Mouse (Mus musculus): ENCODE measurements around the gene Orm3.

Orm3 gene

DNA sequence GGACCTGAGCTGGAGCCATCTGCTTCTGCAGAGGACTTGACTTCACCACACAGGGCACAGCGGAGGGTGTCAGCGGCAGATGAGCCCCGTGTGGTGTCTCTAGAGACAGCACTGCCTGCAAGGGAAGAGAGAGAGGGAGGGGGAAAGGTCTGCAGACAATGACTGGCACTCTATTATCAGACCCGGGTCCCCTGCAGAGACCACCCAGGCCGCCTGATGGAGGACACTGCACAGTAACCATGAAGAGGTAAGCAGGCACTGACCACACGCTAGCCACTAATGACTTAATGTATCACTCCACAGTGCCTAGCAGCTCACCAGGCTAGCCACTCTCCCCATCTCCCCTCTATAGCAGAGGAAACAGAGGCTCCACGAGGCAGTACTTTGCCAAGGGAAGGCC is 14.9 kb downstream of the Orm3 start:
- DNase-seq (ENCODE audit: low spot score in 2 of 2), result no peak

DNA sequence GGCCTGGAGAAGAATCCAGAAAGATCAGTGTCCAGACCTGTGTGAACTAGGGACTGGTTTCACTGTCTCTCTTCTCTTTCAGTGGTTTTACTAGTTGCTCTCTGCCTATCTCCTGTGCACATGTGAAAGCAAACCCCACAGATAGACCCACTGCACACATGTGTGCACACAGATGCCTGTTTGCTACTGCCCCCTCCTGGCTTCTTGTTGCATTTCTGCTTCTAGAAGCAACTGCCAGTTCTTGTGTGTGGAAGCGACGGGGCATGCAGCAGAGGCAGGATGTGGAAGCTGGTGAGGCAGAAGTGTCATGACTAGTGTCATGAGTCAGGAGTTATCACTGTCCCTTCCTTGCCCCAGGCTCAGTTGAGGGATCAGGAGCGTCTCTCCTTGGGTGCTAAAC is 15.9 kb downstream of the Orm3 start:
- peak in 1 of 2 experiments; percentile 70 for DNase-seq (ENCODE audit: low spot score in 2 of 2)

GRCm38 (mm10) chr4:63373404-63373803 is 17.4 kb downstream of the Orm3 start:
- DNase-seq (ENCODE audit: low spot score in 2 of 2), result no peak

DNA sequence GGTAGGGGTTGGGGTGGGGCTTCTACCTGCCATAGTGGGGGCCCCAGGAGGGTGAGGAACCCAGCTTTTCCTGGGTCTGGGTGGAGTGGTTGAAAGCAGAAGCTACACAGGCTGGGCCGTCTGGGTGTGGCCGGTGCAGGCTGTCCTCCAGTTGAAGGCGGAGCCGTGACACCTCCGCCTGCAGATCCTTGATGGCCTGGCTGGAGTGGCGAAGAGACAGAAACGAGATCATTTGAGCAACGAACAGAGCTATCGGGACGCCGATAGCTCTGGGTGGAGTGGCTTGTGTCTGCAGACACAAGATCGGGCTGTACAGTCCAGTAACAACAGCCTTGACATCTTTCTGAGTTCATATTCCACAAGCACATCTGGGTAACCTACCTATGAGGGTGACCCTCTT is 18.4 kb downstream of the Orm3 start:
- peak; percentile 46 to 55 for DNase-seq (ENCODE audit: low spot score in 2 of 2)

DNA sequence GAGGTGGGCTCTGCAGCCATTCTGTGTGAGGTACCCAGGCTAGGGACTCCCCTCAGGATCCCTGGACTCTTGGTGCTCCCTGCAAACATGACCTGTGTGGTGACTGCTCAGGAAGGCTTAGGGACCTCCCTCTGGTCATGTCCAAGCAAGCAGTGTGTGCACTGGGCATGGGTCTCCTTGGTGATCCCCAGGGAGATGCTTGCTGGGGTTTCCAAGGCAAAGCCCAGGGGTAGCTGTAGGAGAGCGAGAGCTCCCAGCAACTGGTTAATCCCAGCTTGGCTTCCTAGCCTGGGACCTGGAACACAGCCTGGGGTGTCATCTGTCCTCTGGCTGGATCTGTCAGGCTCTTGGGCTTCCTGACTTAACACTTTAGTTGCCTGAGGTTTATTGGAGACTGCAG is 19.4 kb downstream of the Orm3 start:
- no peak for DNase-seq (ENCODE audit: low spot score in 2 of 2)

GRCm38 (mm10) chr4:63377483-63377882 is 21.5 kb downstream of the Orm3 start:
- DNase-seq (ENCODE audit: low spot score in 2 of 2), result no peak

DNA sequence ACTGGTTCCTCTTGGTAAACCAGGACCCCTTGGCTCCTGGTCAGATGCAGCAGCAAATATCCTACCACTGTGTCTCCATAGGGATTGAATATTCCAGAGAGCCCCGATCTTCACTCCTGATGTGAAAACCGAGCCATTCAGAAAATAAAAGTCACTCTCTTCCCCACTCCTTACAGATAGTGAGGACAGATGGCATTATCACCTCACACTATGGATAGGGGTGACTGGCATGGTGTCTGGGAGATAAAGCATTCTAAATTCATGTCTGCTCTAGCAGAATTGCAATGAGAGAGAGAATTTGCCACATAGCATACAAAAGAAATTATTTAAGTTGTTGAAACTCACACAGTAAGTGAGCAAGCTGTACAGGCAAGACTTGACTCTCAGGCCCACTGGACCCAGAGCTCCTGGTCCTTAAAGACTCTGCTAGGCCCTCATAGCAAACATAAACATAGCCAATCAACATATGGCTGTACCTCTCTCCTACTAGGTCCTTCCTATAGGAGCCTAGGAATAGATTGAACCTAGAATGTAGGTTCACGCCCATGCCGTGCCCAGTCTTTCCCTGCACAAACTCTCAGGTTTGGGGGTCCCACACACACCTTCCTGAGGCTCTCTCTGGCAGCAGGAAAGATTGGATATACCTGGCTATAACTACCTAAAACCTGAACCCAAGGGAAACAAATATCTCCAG is 26.9 kb downstream of the Orm3 start:
- no peak for DNase-seq (ENCODE audit: low spot score in 2 of 2)

DNA sequence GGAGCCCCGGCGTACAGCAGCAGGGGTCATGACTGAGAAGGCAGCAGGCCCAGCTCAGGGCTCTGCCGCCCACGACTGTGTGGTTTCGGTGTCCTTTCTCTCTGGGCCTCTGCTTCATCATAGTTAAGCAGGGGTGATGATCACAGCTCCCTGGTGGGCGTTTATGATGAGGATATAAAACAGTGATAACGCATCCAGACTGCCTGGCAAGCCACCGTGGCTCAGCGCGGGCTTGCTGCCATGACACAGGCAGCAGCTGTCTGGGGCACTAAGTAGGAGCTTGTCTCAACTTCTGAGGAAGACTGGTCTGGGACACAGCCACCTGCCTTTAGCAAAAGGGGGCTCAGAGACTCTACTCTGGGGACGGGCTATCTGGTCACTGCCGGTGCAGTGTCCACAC is 27.5 kb downstream of the Orm3 start:
- DNase-seq (ENCODE audit: low spot score in 2 of 2), result no peak

GRCm38 (mm10) chr4:63384262-63384661 is 28.3 kb downstream of the Orm3 start:
- no peak for DNase-seq (ENCODE audit: low spot score in 2 of 2)

DNA sequence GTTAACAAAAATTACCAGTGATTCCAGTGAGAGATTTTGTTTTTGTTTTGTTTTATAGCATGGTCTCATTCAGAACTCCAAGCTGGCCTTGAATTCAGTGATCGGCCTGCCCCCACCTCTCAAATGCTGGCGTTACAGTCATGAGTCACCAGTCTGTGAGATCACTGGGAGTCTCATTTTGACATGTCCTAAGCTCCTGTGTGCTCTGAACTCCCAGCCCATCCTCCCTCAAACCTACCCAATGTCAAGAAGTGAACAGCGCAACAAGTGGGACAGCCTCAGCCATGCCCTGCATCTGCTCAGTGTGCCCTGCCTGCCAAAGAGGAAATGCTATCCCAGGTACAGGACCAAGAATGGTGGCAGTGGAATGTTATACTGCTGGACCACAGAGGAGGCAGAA is 29.3 kb downstream of the Orm3 start:
- no peak for DNase-seq (ENCODE audit: low spot score in 2 of 2)

DNA sequence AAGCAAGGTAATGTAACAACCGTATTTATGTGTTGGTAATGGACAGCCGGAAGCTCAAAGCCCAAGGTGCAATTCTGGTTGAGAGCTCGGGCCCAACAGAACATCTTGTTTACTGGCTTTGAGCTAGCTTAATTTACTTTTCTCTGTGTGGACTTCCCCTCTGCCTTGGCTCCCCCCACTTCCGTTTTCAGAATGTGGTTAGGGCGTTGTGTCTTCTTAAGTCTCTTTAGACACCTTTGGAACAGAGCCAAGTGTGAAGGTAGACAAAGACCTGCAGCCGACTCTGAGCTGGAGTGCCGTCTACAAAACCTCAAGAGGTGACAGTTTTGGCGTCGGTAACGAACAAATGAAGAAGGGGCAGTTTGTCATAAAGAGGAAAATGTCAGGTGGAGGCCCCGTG is 29.8 kb downstream of the Orm3 start:
- DNase-seq (ENCODE audit: low spot score in 2 of 2), result peak in 1 of 2 experiments; percentile 55

DNA sequence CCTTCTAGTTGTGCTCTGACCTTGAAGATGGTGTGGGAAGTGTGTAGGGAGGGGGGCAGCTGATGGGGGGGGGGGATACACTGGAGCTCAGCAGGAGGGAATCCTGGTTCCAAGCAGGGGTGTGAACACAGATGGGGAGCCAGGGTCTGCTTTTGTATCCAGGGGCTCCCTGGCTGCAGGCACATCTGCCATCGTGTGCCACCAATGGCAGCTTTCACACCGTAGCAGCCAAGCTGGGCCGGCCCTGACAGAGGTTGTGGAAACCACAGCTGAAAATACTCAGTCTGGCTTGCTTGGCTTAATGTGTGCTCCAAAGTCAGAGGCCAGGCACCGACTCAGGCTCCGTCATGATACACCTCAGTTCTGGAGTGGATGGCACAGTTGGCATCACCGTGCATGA is 32.1 kb downstream of the Orm3 start:
- no peak for DNase-seq (ENCODE audit: low spot score in 2 of 2)

- no peak for DNase-seq (ENCODE audit: low spot score in 2 of 2)
Observed at GRCm38 (mm10) chr4:63389121-63389886, 33.3 kb downstream of the Orm3 start.

- DNase-seq (ENCODE audit: low spot score in 2 of 2), result no peak
Observed at GRCm38 (mm10) chr4:63389887-63390528, 34.0 kb downstream of the Orm3 start.

DNA sequence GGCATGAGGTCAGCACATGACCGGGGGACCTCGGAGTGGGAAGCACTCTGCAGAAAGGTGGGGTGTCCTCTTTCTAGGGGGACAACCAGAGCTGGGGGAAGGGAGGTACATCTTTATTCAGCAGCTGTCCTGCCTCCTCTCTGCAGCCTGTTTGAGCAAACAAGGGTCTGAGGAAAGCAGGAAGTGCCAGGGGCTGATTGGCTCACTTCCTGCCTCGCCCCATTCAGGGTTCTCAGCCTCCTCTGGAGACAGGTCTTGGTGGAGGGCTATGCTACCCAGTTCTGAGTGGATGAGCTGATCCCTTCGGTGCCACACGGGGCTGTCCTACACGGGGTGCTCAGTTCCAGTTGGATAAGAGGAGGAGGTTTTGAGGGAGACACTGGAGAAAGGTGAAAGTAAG is 35.4 kb downstream of the Orm3 start:
- no peak for DNase-seq (ENCODE audit: low spot score in 2 of 2)

DNA sequence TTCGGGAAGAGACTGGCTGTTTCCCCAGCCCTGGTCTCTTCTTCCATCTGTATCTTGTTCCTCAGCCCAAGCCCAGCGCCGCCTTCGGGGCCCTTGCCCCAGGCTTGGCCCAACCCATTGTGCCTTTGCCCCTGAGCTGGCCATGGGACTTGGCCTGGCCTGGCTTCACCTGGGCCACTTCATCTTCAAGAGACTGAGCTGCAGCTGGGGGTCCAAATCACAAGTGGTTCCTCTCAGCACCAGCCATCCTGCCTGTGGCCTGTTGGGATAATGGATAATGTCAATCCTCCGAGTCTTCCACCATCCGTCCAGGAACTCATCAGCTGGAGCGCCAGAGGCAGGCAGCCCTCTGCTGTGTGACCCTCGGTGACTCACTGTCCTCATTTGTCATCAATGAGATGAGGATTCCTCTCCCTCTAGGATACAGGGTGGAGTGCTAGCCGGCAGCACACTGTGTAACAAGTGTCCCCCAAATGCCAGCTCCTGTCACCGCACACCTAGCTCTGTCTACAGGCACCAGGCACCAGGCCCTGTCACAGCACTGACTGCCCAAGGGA is 42.1 kb downstream of the Orm3 start:
- DNase-seq (ENCODE audit: low spot score in 2 of 2), result no peak

DNA sequence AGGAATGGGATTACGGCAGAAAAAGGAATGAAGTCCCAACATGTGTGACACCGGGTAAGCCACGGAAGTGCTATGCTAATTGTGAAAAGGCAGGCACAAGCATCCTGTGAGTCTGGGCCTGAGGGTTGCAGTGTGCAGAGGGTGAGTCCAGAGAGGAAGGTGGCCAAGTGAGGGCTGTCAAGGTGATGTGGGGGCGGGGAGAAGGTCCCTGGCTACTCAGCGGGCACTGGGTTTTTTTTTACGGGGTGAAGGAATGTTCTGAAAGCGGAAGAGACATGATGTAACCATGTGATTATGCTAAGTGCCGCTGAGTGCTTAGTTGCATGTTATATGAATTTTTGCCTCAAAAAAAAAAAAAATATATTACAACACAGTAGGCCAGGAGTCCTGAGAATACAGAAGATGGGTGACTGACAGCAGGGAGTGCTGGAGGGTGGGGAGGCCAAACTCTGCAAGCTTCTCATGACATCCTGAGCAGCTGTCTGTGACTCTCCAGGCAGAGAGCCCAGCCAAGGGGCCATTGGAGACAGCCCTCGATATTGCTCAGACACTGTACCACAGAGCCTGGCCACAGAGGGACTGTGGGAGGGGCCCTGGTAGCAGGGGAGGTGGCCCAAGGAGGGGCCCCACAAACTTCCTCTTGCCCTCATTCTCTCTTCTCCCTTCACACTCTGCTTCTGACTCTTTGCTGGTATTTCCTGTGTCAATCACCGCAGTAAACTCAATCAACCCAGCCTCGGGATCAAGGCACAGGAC is 43.1 kb downstream of the Orm3 start:
- peak in 1 of 2 experiments; percentile 54 for DNase-seq (ENCODE audit: low spot score in 2 of 2)

- no peak for DNase-seq (ENCODE audit: low spot score in 2 of 2)
Observed at GRCm38 (mm10) chr4:63399691-63400270, 43.8 kb downstream of the Orm3 start.

DNA sequence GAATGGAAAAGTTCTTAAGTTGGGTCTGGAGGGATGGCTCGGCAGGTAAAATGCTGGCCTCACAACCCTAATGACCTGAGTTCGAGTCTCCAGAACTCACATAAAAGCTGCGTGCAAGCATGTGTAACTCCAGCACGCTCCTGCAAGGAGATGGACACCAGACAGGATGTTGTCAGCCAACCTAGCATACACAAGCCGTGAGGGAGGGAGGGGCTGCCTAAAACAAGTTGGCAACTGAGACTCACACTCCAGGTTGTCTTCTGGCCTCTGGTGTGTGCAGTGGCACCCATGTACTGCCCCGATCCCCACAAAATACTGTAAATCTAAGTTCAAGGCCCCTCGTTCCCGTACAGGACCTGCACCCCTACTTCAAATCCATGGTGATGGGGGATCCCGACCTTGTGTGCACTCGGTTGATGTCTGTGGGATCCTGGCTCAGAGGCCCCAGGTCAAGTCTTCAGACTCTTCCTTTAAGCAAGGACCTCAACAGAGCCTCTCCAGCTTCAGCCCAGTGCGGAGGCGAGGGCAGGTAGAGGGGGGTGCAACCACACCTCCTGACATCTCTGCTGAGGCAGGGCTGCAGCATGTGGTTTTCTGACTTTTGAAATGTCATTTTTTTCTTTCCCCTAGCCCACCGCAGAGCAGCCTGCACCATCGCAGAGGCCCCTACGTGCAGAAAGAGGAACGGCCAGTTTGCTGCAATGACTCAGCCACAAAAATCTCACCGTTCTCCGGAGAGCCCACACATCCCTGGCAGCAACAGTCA is 44.8 kb downstream of the Orm3 start:
- DNase-seq (ENCODE audit: low spot score in 2 of 2), result no peak

DNA sequence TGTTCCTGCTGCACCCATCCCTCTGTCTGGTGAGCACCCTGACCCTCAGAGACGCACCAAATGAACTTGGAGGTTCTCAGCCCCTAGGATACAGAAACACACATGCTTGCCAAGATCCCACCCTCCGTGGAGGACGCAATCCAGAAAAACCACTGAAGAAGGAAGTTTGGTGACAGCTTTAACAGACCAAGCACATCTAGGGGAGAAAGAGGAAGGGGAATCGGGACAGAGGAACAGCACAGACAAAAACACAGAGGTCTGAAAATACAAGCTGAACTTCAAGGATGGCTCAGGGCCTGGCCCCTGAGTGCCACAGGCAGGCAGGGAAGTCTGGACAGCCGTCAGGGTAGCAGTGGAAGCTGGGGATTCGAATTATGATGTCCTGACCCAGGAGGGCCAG is 45.7 kb downstream of the Orm3 start:
- no peak for DNase-seq (ENCODE audit: low spot score in 2 of 2)

DNA sequence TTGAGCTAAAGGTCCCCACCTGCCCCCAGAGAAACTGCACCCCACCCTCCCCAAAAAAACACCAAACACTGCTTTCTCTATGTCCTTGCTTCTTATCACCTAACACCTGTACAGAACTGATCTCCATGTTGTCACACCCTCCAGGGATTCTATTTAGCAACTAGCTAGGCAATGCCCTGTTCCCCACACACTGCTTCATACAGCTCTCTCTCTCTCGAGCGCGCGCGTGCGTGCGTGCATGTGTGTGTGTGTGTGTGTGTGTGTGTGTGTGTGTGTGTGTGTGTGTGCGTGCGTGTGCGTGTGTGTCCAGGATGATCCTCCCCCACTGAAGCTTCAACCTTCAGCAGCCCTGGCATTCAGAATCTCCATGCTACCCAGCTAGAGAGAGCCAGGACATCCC is 46.1 kb downstream of the Orm3 start:
- no peak for DNase-seq (ENCODE audit: low spot score in 2 of 2)
